Mouse (Mus musculus): ENCODE measurements around the gene Sbp.

Gene Sbp

GRCm38 (mm10) chr17:23992789-23993553 lies 51.5 kb downstream of the Sbp start:
- no peak for DNase-seq (ENCODE audit: low read depth, low spot score)

- DNase-seq (ENCODE audit: low read depth, low spot score): peak; percentile 84
These were observed 52.3 kb downstream of the Sbp start for GRCm38 (mm10) chr17:23993559-23994428.

GRCm38 (mm10) chr17:23994667-23995066 lies 53.2 kb downstream of the Sbp start:
- DNase-seq (ENCODE audit: low read depth, low spot score): no peak
